Mouse (Mus musculus) bone marrow macrophage, adult 2 months (primary cell): ENCODE results near the gene Atp6v0d1. TPM values are rescaled to one million over a fixed set of nuclear protein-coding genes. Genes with fewer than 3 reads are reported as not detected.

Source experiments
- H3K27ac ChIP-seq: 2 replicates; pipeline ENCODE4 v1.5.1; 2012; ENCODE audit warnings: low read depth, low read length; ENCODE audit not compliant: insufficient read depth
- H3K4me1 ChIP-seq: 2 replicates; pipeline ENCODE4 v1.6.1; 2012; ENCODE audit warnings: low read length; ENCODE audit not compliant: control insufficient read depth, insufficient read depth
- H3K4me3 ChIP-seq: 2 replicates; pipeline ENCODE4 v1.5.1; 2012; ENCODE audit warnings: mild to moderate bottlenecking, low read length, moderate library complexity; ENCODE audit not compliant: insufficient read depth
- CTCF ChIP-seq: IDR thresholded peaks from 2 replicates; pipeline ENCODE4 v1.5.1; 2012; ENCODE audit warnings: low read depth, mild to moderate bottlenecking, low read length, moderate library complexity
- POLR2A ChIP-seq: IDR thresholded peaks from 2 replicates; pipeline ENCODE4 v1.6.1; 2012; ENCODE audit warnings: mild to moderate bottlenecking, low read depth, low read length, borderline replicate concordance
- polyA plus RNA-seq: library from polyadenylated mRNA; stranded (reverse); fragments of >200 nt; gene quantifications from 2 replicates; pipeline ENCODE4 v1.2.4, GENCODE M21; 2012; ENCODE audit not compliant: missing spikeins, insufficient read depth, insufficient read length

Gene Atp6v0d1
- polyA plus RNA-seq, 1 experiment: 186 TPM

GRCm38 (mm10) chr8:105476161-105476560, 89.7 kb downstream of the Atp6v0d1 start:
- no peak overlapping the region for H3K27ac ChIP-seq
- TF ChIP-seq CTCF (no peak), POLR2A (no peak)
- H3K4me1 ChIP-seq: peaks cover 4% of the 10 kb centered on the region
- no peak overlapping the region for H3K4me3 ChIP-seq

- Histone ChIP-seq H3K4me3 (no peak overlapping the region), H3K4me1 (peaks cover 4% of the 10 kb centered on the region), H3K27ac (no peak overlapping the region)
- TF ChIP-seq POLR2A (no peak), CTCF (no peak)
Observed at GRCm38 (mm10) chr8:105475742-105476141, 90.1 kb downstream of the Atp6v0d1 start.

DNA sequence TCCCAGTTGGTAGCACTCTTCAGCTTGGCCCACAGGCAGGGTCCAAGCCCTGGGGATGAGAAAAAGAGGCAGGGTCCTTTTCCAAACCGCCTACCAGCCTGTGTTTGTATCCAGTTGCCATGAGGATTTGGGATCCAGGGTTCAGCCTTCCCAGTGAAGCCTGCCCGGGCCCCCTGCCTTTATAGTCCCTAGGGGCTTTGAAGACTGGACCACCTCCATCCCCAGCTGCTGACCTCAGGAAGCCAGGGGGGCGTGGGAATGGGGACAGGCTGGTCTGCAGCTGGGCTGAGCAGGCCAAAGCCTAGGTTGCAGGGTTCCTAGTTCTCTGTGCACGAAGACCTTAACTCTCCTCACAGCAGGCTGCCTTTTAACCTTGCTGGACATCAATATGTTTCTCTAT, 90.6 kb downstream of the Atp6v0d1 start:
- TF ChIP-seq CTCF: no peak
- no peak for TF ChIP-seq POLR2A
- Histone ChIP-seq H3K4me3 (no peak overlapping the region), H3K27ac (no peak overlapping the region), H3K4me1 (peaks cover 4% of the 10 kb centered on the region)

- TF ChIP-seq POLR2A: no peak
- TF ChIP-seq CTCF: no peak
- Histone ChIP-seq H3K27ac (no peak overlapping the region), H3K4me1 (peaks cover 4% of the 10 kb centered on the region), H3K4me3 (no peak overlapping the region)
Observed at GRCm38 (mm10) chr8:105474680-105475079, 91.2 kb downstream of the Atp6v0d1 start.

Other genes with a start within 250 kb of the Atp6v0d1 start
- gene Lrrc29, start 239.8 kb downstream of the Atp6v0d1 start, polyA plus RNA-seq: 3.1 and 3.2 TPM in 2 replicates
- 51.2 and 56.6 TPM in 2 replicates for gene Tmem208, start 239.7 kb downstream of the Atp6v0d1 start, polyA plus RNA-seq
- 16.5 and 18.0 TPM in 2 replicates for gene Fhod1, start 218.1 kb downstream of the Atp6v0d1 start, polyA plus RNA-seq
- gene Slc9a5, start 217.2 kb downstream of the Atp6v0d1 start, polyA plus RNA-seq: 4.9 and 5.0 TPM in 2 replicates
- gene Plekhg4, start 192.8 kb downstream of the Atp6v0d1 start, polyA plus RNA-seq: 0.24 TPM in 1 of 2 replicates, not detected in the other
- not detected in 2 replicates for gene Kctd19, start 152.5 kb downstream of the Atp6v0d1 start, polyA plus RNA-seq
- not detected in 2 replicates for gene Lrrc36, start 152.5 kb downstream of the Atp6v0d1 start, polyA plus RNA-seq
- gene Tppp3, start 94.5 kb downstream of the Atp6v0d1 start, polyA plus RNA-seq: 1.2 and 1.6 TPM in 2 replicates
- 16.0 and 16.3 TPM in 2 replicates for gene Zdhhc1, start 69.1 kb downstream of the Atp6v0d1 start, polyA plus RNA-seq
- gene Hsd11b2, start 47.3 kb downstream of the Atp6v0d1 start, polyA plus RNA-seq: not detected in 2 replicates
- 15.5 and 17.9 TPM in 2 replicates for gene Ripor1, start 39.2 kb upstream of the Atp6v0d1 start, polyA plus RNA-seq
- 60.3 and 61.3 TPM in 2 replicates for gene Ctcf, start 70.5 kb upstream of the Atp6v0d1 start, polyA plus RNA-seq
- not detected in 2 replicates for gene Agrp, start 71.3 kb upstream of the Atp6v0d1 start, polyA plus RNA-seq
- 0.32 TPM in 1 of 2 replicates, not detected in the other for gene Carmil2, start 120.2 kb upstream of the Atp6v0d1 start, polyA plus RNA-seq
- 37.9 and 41.6 TPM in 2 replicates for gene Acd, start 135.1 kb upstream of the Atp6v0d1 start, polyA plus RNA-seq
- 9.4 and 11.2 TPM in 2 replicates for gene Pard6a, start 135.1 kb upstream of the Atp6v0d1 start, polyA plus RNA-seq
- not detected in 2 replicates for gene 4933405L10Rik, start 141.6 kb upstream of the Atp6v0d1 start, polyA plus RNA-seq
- 5.3 and 9.1 TPM in 2 replicates for gene Enkd1, start 142.2 kb upstream of the Atp6v0d1 start, polyA plus RNA-seq
- gene Gfod2, start 192.6 kb upstream of the Atp6v0d1 start, polyA plus RNA-seq: 0.75 and 1.4 TPM in 2 replicates